Mouse (Mus musculus) embryonic fibroblast, embryonic 13.5 days (primary cell): ENCODE data around the gene Cpm.

Experiments used
- CTCF ChIP-seq: IDR thresholded peaks from 2 replicates; pipeline ENCODE4 v1.5.1; 2011; ENCODE audit warnings: mild to moderate bottlenecking, control low read depth, low read length, moderate library complexity, borderline replicate concordance; ENCODE audit not compliant: insufficient read depth
- POLR2A ChIP-seq: IDR thresholded peaks from 2 replicates; pipeline ENCODE4 v1.6.1; 2011; ENCODE audit warnings: low read depth, mild to moderate bottlenecking, control low read depth, low read length, moderate library complexity

- no peak for TF ChIP-seq CTCF
- TF ChIP-seq POLR2A, result no peak
Measured at GRCm38 (mm10) chr10:117610160-117610764, 19.0 kb upstream of the Cpm start.
